Mouse (Mus musculus) kidney, embryonic 14.5 days (tissue): ENCODE data around the gene Neu4. TPM values are rescaled to one million over a fixed set of nuclear protein-coding genes. Genes with fewer than 3 reads are reported as not detected.
"Not testable (repeated sequence)": the region's sequence is repeated elsewhere in the genome, so short reads cannot be mapped to it uniquely, and the experiment has no call there.

Experiments
- ATAC-seq: fragments of 200-750 bp; cut with Nextera tagmentation; 2 replicates; pipeline ENCODE4 v1.8.0; 2017; ENCODE audit warnings: moderate number of reproducible peaks, mild to moderate bottlenecking, moderate TSS enrichment, moderate library complexity; ENCODE audit not compliant: low FRiP score, low TSS enrichment
- H3K27ac ChIP-seq: fragments of 300-500 bp; sonication (generic); 2 replicates; pipeline ENCODE4 v1.5.1; 2014; ENCODE audit warnings: low read depth, mild to moderate bottlenecking, low read length, moderate library complexity, mixed read lengths
- H3K27me3 ChIP-seq: fragments of 300-500 bp; sonication (generic); 2 replicates; pipeline ENCODE4 v1.6.1; 2014; ENCODE audit warnings: mild to moderate bottlenecking, low read length; ENCODE audit not compliant: control insufficient read depth, insufficient read depth
- H3K36me3 ChIP-seq: fragments of 300-500 bp; sonication (generic); 2 replicates; pipeline ENCODE4 v1.6.1; 2014; ENCODE audit warnings: low read length, mixed read lengths; ENCODE audit not compliant: control insufficient read depth, insufficient read depth
- H3K4me1 ChIP-seq: fragments of 300-500 bp; sonication (generic); 2 replicates; pipeline ENCODE4 v1.6.1; 2014; ENCODE audit warnings: low read length, mixed read lengths; ENCODE audit not compliant: control insufficient read depth, insufficient read depth
- H3K4me2 ChIP-seq: fragments of 300-500 bp; sonication (generic); replicated peaks from 2 replicates; pipeline ENCODE4 v1.6.1; 2014; ENCODE audit warnings: low read depth, mild to moderate bottlenecking, low read length
- H3K4me3 ChIP-seq: fragments of 300-500 bp; sonication (generic); 2 replicates; pipeline ENCODE4 v1.5.1; 2014; ENCODE audit warnings: mild to moderate bottlenecking, low read length
- H3K9ac ChIP-seq: fragments of 300-500 bp; sonication (generic); 2 replicates; pipeline ENCODE4 v1.6.1; 2014; ENCODE audit warnings: low read depth, mild to moderate bottlenecking, low read length, moderate library complexity
- H3K9me3 ChIP-seq: fragments of 300-500 bp; sonication (generic); 2 replicates; pipeline ENCODE4 v1.6.1; 2016; ENCODE audit warnings: low read length; ENCODE audit not compliant: control insufficient read depth
- WGBS: fragments of 180-500 bp; shearing (Covaris S2); extraction: QIAGEN DNeasy Blood & Tissue Kit; methylation state at CpG from one replicate; pipeline ENCODE4 v1.1.7; 2014; 5-methylcytosine and 5-hydroxymethylcytosine counted together
- polyA plus RNA-seq: library from polyadenylated mRNA; unstranded; fragments of >200 nt; fragmentation: Nextera tagmentation; extraction: Ambion mirVana; gene quantifications from 2 replicates; pipeline ENCODE4 v1.2.1, GENCODE M21; 2014

The Neu4 gene
- polyA plus RNA-seq, 1 experiment from 2014 or later: not detected

DNA sequence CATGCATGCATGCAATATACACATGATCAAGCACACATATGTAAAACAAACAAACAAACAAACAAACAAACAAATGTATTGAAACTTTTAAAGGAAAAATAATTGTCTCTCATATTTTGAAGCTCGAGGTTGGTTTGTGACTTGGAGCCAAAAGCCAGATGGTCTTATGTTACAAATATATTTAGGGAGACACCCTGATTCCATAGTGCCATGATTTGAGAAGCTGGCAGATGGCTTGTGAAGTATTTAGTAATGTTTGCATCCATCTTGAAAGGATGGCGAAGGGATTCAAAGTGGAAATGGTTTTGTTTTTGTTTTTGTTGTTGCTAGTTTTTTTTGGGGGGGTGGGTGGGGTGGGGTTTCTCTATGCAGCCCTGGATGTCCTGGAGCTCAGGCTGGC lies 19.2 kb upstream of the Neu4 start:
- no peak overlapping the region for H3K4me3 ChIP-seq
- no peak overlapping the region for H3K4me2 ChIP-seq
- no peaks in the 10 kb centered on the region for H3K4me1 ChIP-seq
- H3K27ac ChIP-seq: no peak overlapping the region
- H3K9ac ChIP-seq: no peak overlapping the region
- H3K27me3 ChIP-seq: no peaks in the 10 kb centered on the region
- no peaks in the 10 kb centered on the region for H3K9me3 ChIP-seq
- WGBS: 80% methylated on average over 2 of the region's 2 CpGs
- ATAC-seq: no peak
- H3K36me3 ChIP-seq: no peaks in the 10 kb centered on the region

DNA sequence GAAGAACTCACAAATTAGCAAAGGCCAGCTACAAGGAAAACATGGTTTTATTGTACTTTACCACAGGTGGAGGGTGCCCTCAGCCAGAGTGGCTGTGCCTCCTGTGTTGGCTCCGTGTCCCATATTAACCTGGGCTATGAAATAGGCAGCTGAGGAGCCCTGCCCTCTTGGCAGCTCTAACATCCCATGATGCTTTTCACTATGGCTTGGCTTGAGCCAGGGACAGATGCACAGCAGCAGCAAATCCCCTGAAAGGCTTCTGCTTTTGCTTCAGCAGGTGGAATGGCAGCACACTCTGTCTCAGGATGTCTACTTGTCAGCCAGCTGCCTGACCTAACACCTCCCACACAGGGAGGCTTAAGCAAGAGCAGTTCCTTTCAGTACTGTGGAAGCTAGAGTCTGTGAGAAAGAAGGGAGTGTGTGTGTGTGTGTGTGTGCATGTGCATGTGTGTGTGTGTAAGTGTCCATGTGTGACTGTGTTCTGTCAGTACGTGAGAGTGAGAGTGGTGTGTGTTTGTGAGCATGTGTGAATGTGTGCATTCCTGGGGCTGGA lies 14.2 kb upstream of the Neu4 start:
- 67% methylated on average over 2 of the region's 2 CpGs for WGBS
- ATAC-seq: not testable (repeated sequence)

GRCm38 (mm10) chr1:94008826-94009225 lies 11.4 kb upstream of the Neu4 start:
- H3K9ac ChIP-seq, H3K9me3 ChIP-seq, H3K4me1 ChIP-seq, H3K4me3 ChIP-seq, H3K4me2 ChIP-seq, H3K27me3 ChIP-seq, H3K27ac ChIP-seq, H3K36me3 ChIP-seq, ATAC-seq: not testable (repeated sequence)
- 87% methylated on average over 15 of the region's 19 CpGs for WGBS

More for the DNA sequence above, 14.2 kb upstream of the Neu4 start:
- H3K27ac ChIP-seq, H3K9ac ChIP-seq, H3K4me2 ChIP-seq, H3K4me3 ChIP-seq, H3K4me1 ChIP-seq, H3K36me3 ChIP-seq, H3K9me3 ChIP-seq, H3K27me3 ChIP-seq: not testable (repeated sequence)

DNA sequence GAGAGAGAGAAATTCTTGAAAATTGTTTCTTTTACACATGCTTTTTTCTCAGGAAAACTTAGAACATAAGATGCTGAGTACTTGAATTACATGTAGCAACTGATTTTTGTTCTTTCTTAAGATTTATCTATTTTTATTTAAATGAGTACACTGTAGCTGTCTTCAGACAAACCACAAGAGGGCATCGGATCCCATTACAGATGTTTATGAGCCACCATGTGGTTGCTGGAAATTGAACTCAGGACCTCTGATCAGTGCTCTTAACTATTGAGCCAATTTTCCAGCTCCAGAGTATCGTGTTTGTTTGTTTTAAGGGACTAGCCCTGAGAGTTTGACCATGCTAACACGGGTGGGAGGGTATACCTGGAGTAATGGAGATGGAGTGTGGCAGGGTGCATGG lies 8.6 kb upstream of the Neu4 start:
- Histone ChIP-seq H3K4me2 (no peak overlapping the region), H3K27me3 (no peaks in the 10 kb centered on the region), H3K9ac (no peak overlapping the region), H3K9me3 (no peaks in the 10 kb centered on the region), H3K36me3 (no peaks in the 10 kb centered on the region), H3K4me3 (no peak overlapping the region), H3K4me1 (no peaks in the 10 kb centered on the region), H3K27ac (no peak overlapping the region)
- ATAC-seq: no peak
- 63% methylated on average over 3 of the region's 3 CpGs for WGBS

DNA sequence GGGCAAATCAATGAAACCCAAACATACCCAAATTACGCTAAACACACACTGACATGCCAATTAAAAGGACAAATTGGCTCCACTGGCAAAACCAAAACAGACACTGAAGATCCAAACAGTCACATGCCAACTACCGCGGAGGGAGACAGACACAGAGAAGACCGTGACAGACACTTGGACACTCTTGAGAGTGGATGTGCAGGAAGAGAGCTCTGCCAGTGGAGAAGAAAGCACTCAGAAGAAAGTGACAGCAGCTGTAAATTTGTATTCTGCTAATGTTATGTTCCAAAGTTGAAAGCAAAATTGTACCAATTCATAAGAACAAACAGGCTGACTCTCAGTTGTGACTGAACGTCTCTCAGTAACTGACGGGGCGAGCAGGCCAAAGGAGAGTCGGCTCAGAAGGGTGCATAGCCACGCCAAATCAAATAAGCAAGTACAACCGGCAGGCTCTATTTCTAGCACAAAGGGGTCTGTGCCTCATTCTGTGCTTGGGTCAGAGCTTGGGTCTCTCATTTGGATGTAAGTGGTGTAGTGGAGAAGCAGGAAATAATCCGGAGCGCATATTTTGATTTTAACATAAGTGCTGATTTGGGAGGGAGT lies 7.4 kb downstream of the Neu4 start:
- H3K36me3 ChIP-seq: no peaks in the 10 kb centered on the region
- no peak overlapping the region for H3K27ac ChIP-seq
- H3K4me2 ChIP-seq: no peak overlapping the region
- H3K4me1 ChIP-seq: no peaks in the 10 kb centered on the region
- H3K4me3 ChIP-seq: no peak overlapping the region
- 90% methylated on average over 12 of the region's 12 CpGs for WGBS
- no peaks in the 10 kb centered on the region for H3K9me3 ChIP-seq
- H3K9ac ChIP-seq: no peak overlapping the region
- ATAC-seq: no peak
- no peaks in the 10 kb centered on the region for H3K27me3 ChIP-seq

DNA sequence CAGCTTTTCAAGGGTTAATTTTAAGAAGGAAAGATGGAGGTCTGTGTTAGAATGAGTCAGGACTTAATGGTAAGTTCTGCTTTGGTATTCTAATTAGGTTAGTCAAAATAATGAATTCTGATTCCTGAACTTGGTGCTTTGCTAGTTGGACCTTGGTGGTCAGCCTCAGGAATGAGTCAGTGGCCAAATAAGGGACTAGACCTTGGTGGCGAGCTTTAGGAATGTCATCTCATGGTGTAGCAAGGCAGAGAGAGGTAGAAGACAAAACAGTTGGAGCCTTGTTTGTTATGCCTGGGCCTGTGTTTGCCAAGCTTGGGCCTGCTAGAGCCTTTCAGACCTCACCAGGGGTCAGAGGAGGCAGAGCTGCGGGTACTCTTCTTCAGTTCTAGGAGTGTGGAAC lies 8.5 kb downstream of the Neu4 start:
- H3K4me1 ChIP-seq: no peaks in the 10 kb centered on the region
- no peak for ATAC-seq
- no peak overlapping the region for H3K27ac ChIP-seq
- H3K36me3 ChIP-seq: no peaks in the 10 kb centered on the region
- no peak overlapping the region for H3K4me2 ChIP-seq
- no peaks in the 10 kb centered on the region for H3K9me3 ChIP-seq
- H3K27me3 ChIP-seq: no peaks in the 10 kb centered on the region
- 88% methylated on average over 2 of the region's 2 CpGs for WGBS
- H3K4me3 ChIP-seq: no peak overlapping the region
- H3K9ac ChIP-seq: no peak overlapping the region

DNA sequence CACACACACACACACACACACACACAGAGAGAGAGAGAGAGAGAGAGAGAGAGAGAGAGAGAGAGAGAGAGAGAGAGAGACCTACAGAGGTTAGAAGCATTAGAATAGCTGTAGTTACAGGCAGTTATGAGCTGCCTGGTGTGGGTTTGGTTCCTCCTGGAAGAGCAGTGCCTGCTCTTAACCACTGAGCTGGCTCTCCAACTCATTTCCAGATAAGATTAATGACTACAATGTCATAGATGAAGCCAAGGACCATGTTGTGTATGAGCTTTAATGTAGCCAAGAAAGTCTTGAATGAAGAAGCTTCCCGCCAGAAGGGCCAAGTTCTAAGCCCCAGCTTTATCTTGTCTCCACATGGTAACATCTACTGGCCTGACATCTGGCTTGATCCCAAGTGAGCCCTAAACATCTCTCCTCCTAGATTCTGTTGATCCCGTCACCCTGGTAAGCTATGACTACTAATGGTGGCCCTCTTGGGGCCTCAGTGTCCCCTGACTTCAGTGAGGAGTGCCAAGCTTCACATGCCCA lies 12.9 kb downstream of the Neu4 start:
- no peaks in the 10 kb centered on the region for H3K9me3 ChIP-seq
- WGBS: 87% methylated on average over 2 of the region's 2 CpGs
- H3K27ac ChIP-seq: no peak overlapping the region
- no peak overlapping the region for H3K4me2 ChIP-seq
- H3K4me3 ChIP-seq: no peak overlapping the region
- H3K36me3 ChIP-seq: no peaks in the 10 kb centered on the region
- H3K9ac ChIP-seq: no peak overlapping the region
- ATAC-seq: no peak
- no peaks in the 10 kb centered on the region for H3K27me3 ChIP-seq
- no peaks in the 10 kb centered on the region for H3K4me1 ChIP-seq

GRCm38 (mm10) chr1:94034984-94035743 lies 14.9 kb downstream of the Neu4 start:
- Histone ChIP-seq H3K36me3 (no peaks in the 10 kb centered on the region), H3K27me3 (no peaks in the 10 kb centered on the region), H3K27ac (peak overlapping the region; percentile 74; the same call in 1 of the 2 replicates), H3K9me3 (no peaks in the 10 kb centered on the region), H3K9ac (peak overlapping the region; percentile 28), H3K4me3 (peak overlapping the region; percentile 42), H3K4me1 (no peaks in the 10 kb centered on the region), H3K4me2 (peak overlapping the region; percentile 70)
- peak; percentile 95 for ATAC-seq
- WGBS: 1% methylated on average over 24 of the region's 25 CpGs

GRCm38 (mm10) chr1:94040391-94040790 lies 20.1 kb downstream of the Neu4 start:
- no peak for ATAC-seq
- Histone ChIP-seq H3K27ac (no peak overlapping the region), H3K27me3 (no peaks in the 10 kb centered on the region), H3K9me3 (no peaks in the 10 kb centered on the region), H3K4me1 (no peaks in the 10 kb centered on the region), H3K9ac (no peak overlapping the region), H3K4me3 (no peak overlapping the region), H3K4me2 (no peak overlapping the region), H3K36me3 (no peaks in the 10 kb centered on the region)
- 96% methylated on average over 2 of the region's 2 CpGs for WGBS
